Mouse (Mus musculus): ENCODE measurements around the gene Sox13. TPM values are rescaled to one million over a fixed set of nuclear protein-coding genes. Genes with fewer than 3 reads are reported as not detected.

Sox13 gene
- polyA plus RNA-seq, 1 experiment from 2014 or later: 12.3 TPM

GRCm38 (mm10) chr1:133364022-133364630 lies 60.1 kb downstream of the Sox13 start:
- H3K9ac ChIP-seq (ENCODE audit: low read depth, low read length): peak overlapping the region; percentile 63
- peak overlapping the region; percentile 99 for H3K4me2 ChIP-seq (replicated peaks; ENCODE audit: low read depth)
- peak overlapping the region; percentile 57; the same call in 1 of the 2 replicates for H3K27ac ChIP-seq (ENCODE audit: low read depth, low read length)
- H3K27me3 ChIP-seq (replicated peaks; ENCODE audit: control insufficient read depth, insufficient read depth, low read length): peaks cover 7% of the 10 kb centered on the region; the same call in 1 of the 2 replicates
- H3K9me3 ChIP-seq (ENCODE audit: control insufficient read depth): no peaks in the 10 kb centered on the region
- 7% methylated on average over 27 of the region's 27 CpGs for WGBS
- TF ChIP-seq CTCF (IDR thresholded peaks at IDR 0.05; ENCODE audit: low read depth): no peak
- no peak for ATAC-seq
- H3K4me3 ChIP-seq (ENCODE audit: low read depth, low read length): peak overlapping the region; percentile 63
- H3K4me1 ChIP-seq (replicated peaks; ENCODE audit: control insufficient read depth, insufficient read depth, low read length): peaks cover 4% of the 10 kb centered on the region; the same call in 1 of the 2 replicates
- H3K36me3 ChIP-seq (ENCODE audit: control insufficient read depth, insufficient read depth): no peaks in the 10 kb centered on the region

GRCm38 (mm10) chr1:133363276-133364021 lies 60.7 kb downstream of the Sox13 start, which contains the start of gene Etnk2:
Gene Etnk2, plus strand, starts transcription at chr1:133363572.
- TF ChIP-seq CTCF (IDR thresholded peaks at IDR 0.05; ENCODE audit: low read depth): no peak
- H3K4me3 ChIP-seq (ENCODE audit: low read depth, low read length): peak within 1 kb of the TSS; percentile 63
- peak within 1 kb of the TSS; percentile 66 for H3K27ac ChIP-seq (ENCODE audit: low read depth, low read length)
- H3K36me3 ChIP-seq (ENCODE audit: control insufficient read depth, insufficient read depth): no peaks in the 10 kb centered on the region
- peaks cover 7% of the 10 kb centered on the region; the same call in 1 of the 2 replicates for H3K27me3 ChIP-seq (replicated peaks; ENCODE audit: control insufficient read depth, insufficient read depth, low read length)
- WGBS: under 1% methylated on average over 52 of the region's 52 CpGs
- peak within 1 kb of the TSS; percentile 99 for H3K4me2 ChIP-seq (replicated peaks; ENCODE audit: low read depth)
- H3K9ac ChIP-seq (ENCODE audit: low read depth, low read length): peak within 1 kb of the TSS; percentile 63
- no peaks in the 10 kb centered on the region for H3K9me3 ChIP-seq (ENCODE audit: control insufficient read depth)
- H3K4me1 ChIP-seq (replicated peaks; ENCODE audit: control insufficient read depth, insufficient read depth, low read length): peaks cover 4% of the 10 kb centered on the region; the same call in 1 of the 2 replicates
- peak; percentile 76 for ATAC-seq

DNA sequence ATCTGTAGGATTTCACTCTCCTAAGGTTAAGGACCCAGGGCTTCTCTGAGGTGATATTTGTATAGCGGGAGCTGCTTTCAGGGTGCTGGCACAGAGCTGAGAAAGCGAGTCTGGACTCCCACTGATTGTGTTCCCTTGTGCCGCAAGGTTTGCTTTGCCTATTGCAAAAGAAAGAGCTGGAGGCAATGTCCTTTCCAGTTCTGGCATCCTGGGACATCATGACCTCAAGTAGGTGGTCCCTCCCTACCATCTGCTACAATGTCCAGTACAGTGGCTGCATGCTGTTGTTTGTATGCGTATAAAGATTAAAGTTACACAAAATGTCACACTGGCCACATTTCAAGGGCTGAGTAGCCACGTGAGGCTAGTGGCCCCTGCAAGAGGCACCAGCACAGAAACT lies 62.1 kb downstream of the Sox13 start:
- H3K4me3 ChIP-seq (ENCODE audit: low read depth, low read length): no peak overlapping the region
- H3K4me2 ChIP-seq (replicated peaks; ENCODE audit: low read depth): no peak overlapping the region
- no peak overlapping the region for H3K27ac ChIP-seq (ENCODE audit: low read depth, low read length)
- H3K9me3 ChIP-seq (ENCODE audit: control insufficient read depth): no peaks in the 10 kb centered on the region
- no peaks in the 10 kb centered on the region for H3K36me3 ChIP-seq (ENCODE audit: control insufficient read depth, insufficient read depth)
- no peak for TF ChIP-seq CTCF (IDR thresholded peaks at IDR 0.05; ENCODE audit: low read depth)
- H3K27me3 ChIP-seq (replicated peaks; ENCODE audit: control insufficient read depth, insufficient read depth, low read length): peaks cover 7% of the 10 kb centered on the region; the same call in 1 of the 2 replicates
- H3K9ac ChIP-seq (ENCODE audit: low read depth, low read length): no peak overlapping the region
- H3K4me1 ChIP-seq (replicated peaks; ENCODE audit: control insufficient read depth, insufficient read depth, low read length): no peaks in the 10 kb centered on the region; the same call in 1 of the 2 replicates
- 93% methylated on average over 5 of the region's 5 CpGs for WGBS
- no peak for ATAC-seq

- no peak overlapping the region for H3K9ac ChIP-seq (ENCODE audit: low read depth, low read length)
- peak; percentile 32 for TF ChIP-seq CTCF (IDR thresholded peaks at IDR 0.05; ENCODE audit: low read depth)
- H3K4me3 ChIP-seq (ENCODE audit: low read depth, low read length): no peak overlapping the region
- ATAC-seq: no peak
- no peaks in the 10 kb centered on the region; the same call in 1 of the 2 replicates for H3K4me1 ChIP-seq (replicated peaks; ENCODE audit: control insufficient read depth, insufficient read depth, low read length)
- H3K9me3 ChIP-seq (ENCODE audit: control insufficient read depth): no peaks in the 10 kb centered on the region
- no peaks in the 10 kb centered on the region for H3K36me3 ChIP-seq (ENCODE audit: control insufficient read depth, insufficient read depth)
- H3K4me2 ChIP-seq (replicated peaks; ENCODE audit: low read depth): no peak overlapping the region
- no peak overlapping the region for H3K27ac ChIP-seq (ENCODE audit: low read depth, low read length)
- peaks cover 7% of the 10 kb centered on the region; the same call in 1 of the 2 replicates for H3K27me3 ChIP-seq (replicated peaks; ENCODE audit: control insufficient read depth, insufficient read depth, low read length)
- 90% methylated on average over 6 of the region's 6 CpGs for WGBS
Measured at GRCm38 (mm10) chr1:133361006-133361405, 63.2 kb downstream of the Sox13 start.

DNA sequence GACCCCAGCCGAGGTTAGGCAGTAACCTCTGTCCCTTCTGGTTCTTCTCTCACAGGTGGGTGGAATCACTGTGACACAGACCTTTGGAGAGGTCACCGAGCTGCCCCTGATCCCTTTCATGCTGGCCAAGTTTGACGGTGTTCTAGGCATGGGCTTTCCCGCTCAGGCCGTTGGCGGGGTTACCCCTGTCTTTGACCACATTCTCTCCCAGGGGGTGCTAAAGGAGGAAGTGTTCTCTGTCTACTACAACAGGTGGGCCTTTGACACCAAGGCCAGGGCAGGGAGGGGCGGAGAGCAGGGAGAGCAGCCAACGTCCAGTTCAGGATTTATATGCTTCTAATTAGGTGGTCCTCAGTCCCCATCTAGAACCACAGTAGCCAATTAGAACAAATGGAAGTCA lies 67.8 kb downstream of the Sox13 start:
- no peaks in the 10 kb centered on the region for H3K27me3 ChIP-seq (replicated peaks; ENCODE audit: control insufficient read depth, insufficient read depth, low read length)
- no peak overlapping the region for H3K4me3 ChIP-seq (ENCODE audit: low read depth, low read length)
- no peak for TF ChIP-seq CTCF (IDR thresholded peaks at IDR 0.05; ENCODE audit: low read depth)
- H3K4me2 ChIP-seq (replicated peaks; ENCODE audit: low read depth): no peak overlapping the region
- WGBS: 59% methylated on average over 8 of the region's 8 CpGs
- no peak overlapping the region for H3K27ac ChIP-seq (ENCODE audit: low read depth, low read length)
- H3K36me3 ChIP-seq (ENCODE audit: control insufficient read depth, insufficient read depth): no peaks in the 10 kb centered on the region
- no peaks in the 10 kb centered on the region for H3K9me3 ChIP-seq (ENCODE audit: control insufficient read depth)
- H3K9ac ChIP-seq (ENCODE audit: low read depth, low read length): no peak overlapping the region
- ATAC-seq: no peak
- H3K4me1 ChIP-seq (replicated peaks; ENCODE audit: control insufficient read depth, insufficient read depth, low read length): no peaks in the 10 kb centered on the region

DNA sequence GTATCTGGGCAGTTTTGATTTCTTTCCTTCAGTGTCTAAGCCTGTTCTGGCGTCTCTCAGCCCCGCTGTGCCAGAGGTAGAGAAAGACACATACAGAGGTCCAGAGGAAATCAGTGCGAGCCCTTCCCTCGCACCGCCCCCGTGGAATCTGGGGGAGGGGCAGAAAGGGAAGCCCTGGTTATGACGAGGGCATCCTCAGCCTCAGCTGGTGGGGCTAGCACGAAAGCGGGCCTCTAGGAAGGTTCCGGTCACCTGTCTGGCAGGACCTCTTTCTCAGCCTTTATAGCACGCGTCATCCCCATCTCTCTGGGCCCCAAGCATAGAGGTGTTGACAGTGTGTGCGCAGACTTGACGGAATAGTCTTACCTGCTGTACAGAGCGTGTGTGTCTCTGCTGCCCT lies 68.3 kb downstream of the Sox13 start:
- Histone ChIP-seq H3K27me3 (replicated peaks; ENCODE audit: control insufficient read depth, insufficient read depth, low read length) (no peaks in the 10 kb centered on the region), H3K9me3 (ENCODE audit: control insufficient read depth) (no peaks in the 10 kb centered on the region), H3K4me2 (replicated peaks; ENCODE audit: low read depth) (no peak overlapping the region), H3K4me3 (ENCODE audit: low read depth, low read length) (no peak overlapping the region), H3K36me3 (ENCODE audit: control insufficient read depth, insufficient read depth) (no peaks in the 10 kb centered on the region), H3K4me1 (replicated peaks; ENCODE audit: control insufficient read depth, insufficient read depth, low read length) (no peaks in the 10 kb centered on the region), H3K27ac (ENCODE audit: low read depth, low read length) (no peak overlapping the region), H3K9ac (ENCODE audit: low read depth, low read length) (no peak overlapping the region)
- no peak for TF ChIP-seq CTCF (IDR thresholded peaks at IDR 0.05; ENCODE audit: low read depth)
- ATAC-seq: no peak
- 56% methylated on average over 15 of the region's 15 CpGs for WGBS

Data from intestine, postnatal 0 days (tissue).